13 mouse cellular contexts compared by ENCODE assay signal in the genomic region with DNA sequence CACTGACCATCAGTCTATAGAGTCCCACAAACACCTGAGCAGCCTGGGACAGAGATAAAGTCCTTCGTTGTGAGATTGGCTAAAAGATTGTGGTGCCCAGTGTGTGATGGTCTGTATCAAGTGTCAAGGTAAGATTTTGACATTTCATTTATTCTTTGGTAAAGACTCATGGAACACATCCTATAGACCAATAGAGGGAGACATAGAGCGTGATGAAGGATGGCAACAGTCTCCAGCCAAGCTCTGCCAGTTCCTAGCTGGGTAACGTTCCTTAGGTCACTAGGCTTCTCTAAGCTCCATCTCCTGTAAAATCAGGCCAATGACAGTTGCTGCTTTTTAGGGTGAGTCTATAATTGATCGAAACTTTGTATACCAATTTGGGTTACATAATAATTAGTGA.
DNase-seq lines count a peak whose midpoint lies in the region; ATAC-seq and TF ChIP-seq lines count a peak whose summit lies in the region.
"Had no signal": no experiment of that assay in that cellular context is flagged by ENCODE, and none has a peak within 500 bp of the region (broad histone marks: within the 10 kb centered on the region; RNA-seq: fewer than 3 reads in every experiment).

No protein-coding gene starts in this region.

- no peaks in the 10 kb centered on the region for H3K79me2 ChIP-seq in liver, adult 2 months (ENCODE audit: control insufficient read depth, insufficient read depth, low read length)

- no peaks in the 10 kb centered on the region for H3K27me3 ChIP-seq in liver, adult 2 months (ENCODE audit: control insufficient read depth, insufficient read depth, low read length)
- no peaks in the 10 kb centered on the region for H3K27me3 ChIP-seq in Patski
- H3K27me3 ChIP-seq: lung, embryonic 15.5 days had no signal

- in situ Hi-C loops in Patski (cut with MboI; ENCODE audit: low pct_unique_long_range_greater_than_20kb), result no loop called here

- peak; percentile 1 for DNase-seq in cerebellum, adult 11 months
- DNase-seq in cerebellum, postnatal 4 days (ENCODE audit: low spot score in 2 of 2), result no peak
- peak; percentile 45 for DNase-seq in liver, adult 2 months (ENCODE audit: extremely low read depth, low read depth, low spot score)
- DNase-seq in liver, result no peak
- DNase-seq in Patski (ENCODE audit: low read depth, low spot score), result no peak
- DNase-seq in embryo, embryonic 10.5 days (ENCODE audit: low spot score), result peak; percentile 34
- DNase-seq in ovary, adult 18-20 months (ENCODE audit: low spot score), result no peak
- DNase-seq: B cell, adult 2 months; heart, adult 11 months; spleen, adult 18-20 months had no signal

- H3K4me3 ChIP-seq in liver, adult 2 months (ENCODE audit: insufficient read depth, low read depth, low read length), result no peak overlapping the region
- H3K4me3 ChIP-seq: lung, embryonic 15.5 days had no signal

- H3K36me3 ChIP-seq in liver, adult 2 months (ENCODE audit: control insufficient read depth, insufficient read depth, low read length), result no peaks in the 10 kb centered on the region
- H3K36me3 ChIP-seq: lung, embryonic 15.5 days had no signal

- TF ChIP-seq CTCF in liver, adult 2 months (IDR thresholded peaks at IDR 0.05; ENCODE audit: low read depth, low read length), result peak; percentile 43
- TF ChIP-seq CTCF in Patski (IDR thresholded peaks at IDR 0.05), result peak; percentile 37

- 46% methylated on average over 4 of the region's 4 CpGs for WGBS in liver, adult 2 months

- H3K9ac ChIP-seq in liver, adult 2 months (ENCODE audit: low read depth, low read length), result no peak overlapping the region
- H3K9ac ChIP-seq: lung, embryonic 15.5 days had no signal

- no peak overlapping the region for H3K27ac ChIP-seq in liver, adult 2 months (replicated peaks; ENCODE audit: insufficient read depth, low read depth, low read length)
- H3K27ac ChIP-seq: lung, embryonic 15.5 days had no signal

- CTCF ChIA-PET in Patski (lab: Charles Lee), result interaction anchor here (1.3 kb wide), 2 partner anchors 9 to 11 kb away, joined by 3 to 4 read pairs; no protein-coding TSS in a partner anchor

- ATAC-seq in Patski, result no peak
- no peak for ATAC-seq in inflammation-experienced regulatory T-cells, adult 6 months
- ATAC-seq: midbrain, embryonic 16.5 days had no signal

- no peaks in the 10 kb centered on the region for H3K4me1 ChIP-seq in liver, adult 2 months (ENCODE audit: control insufficient read depth, insufficient read depth, low read length)
- H3K4me1 ChIP-seq: lung, embryonic 15.5 days had no signal

- no peak for TF ChIP-seq POLR2A in liver, adult 2 months (IDR thresholded peaks at IDR 0.05; ENCODE audit: extremely low read depth, insufficient read depth, low read length)

- POLR2A ChIA-PET in Patski (lab: Charles Lee), result no interaction called here

Comparison
In these comparisons a context has a peak if more than half of its experiments do, and no peak if none do; other contexts are left out.
1. DNase-seq: peak in cerebellum, adult 11 months (single experiment), liver, adult 2 months (single experiment) and embryo, embryonic 10.5 days (single experiment); none in cerebellum, postnatal 4 days (0 of 2), liver (single experiment), Patski (single experiment) and ovary, adult 18-20 months (single experiment).